Mouse (Mus musculus) adrenal gland (tissue): Measurements from ENCODE around the gene Rnf216.

Experiments
- intact Hi-C: fragments of 180-260 bp; cut with DNase I; formaldehyde crosslinking; loops from one replicate; pipeline ENCODE4 v1.15.1; 2025

The Rnf216 gene

DNA sequence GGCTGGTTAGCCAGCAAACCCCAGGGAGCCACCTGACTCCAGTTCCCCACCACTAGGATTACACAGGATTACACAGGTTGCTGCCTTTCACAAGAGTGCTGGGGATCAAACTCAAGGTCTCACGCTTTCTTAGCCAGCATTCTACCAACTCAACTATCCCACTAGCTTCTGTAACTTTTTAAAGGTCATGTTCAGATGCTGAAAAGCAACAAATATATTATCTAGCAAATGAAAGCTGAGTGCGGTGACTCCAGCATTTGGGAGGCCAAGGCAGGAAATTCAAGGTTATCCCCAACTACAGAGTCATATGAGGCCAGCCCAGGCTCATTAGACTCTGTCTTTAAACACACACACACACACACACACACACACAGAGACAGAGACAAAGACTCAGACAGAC is 9.6 kb downstream of the Rnf216 start:
- intact Hi-C loops: no loop called here

DNA sequence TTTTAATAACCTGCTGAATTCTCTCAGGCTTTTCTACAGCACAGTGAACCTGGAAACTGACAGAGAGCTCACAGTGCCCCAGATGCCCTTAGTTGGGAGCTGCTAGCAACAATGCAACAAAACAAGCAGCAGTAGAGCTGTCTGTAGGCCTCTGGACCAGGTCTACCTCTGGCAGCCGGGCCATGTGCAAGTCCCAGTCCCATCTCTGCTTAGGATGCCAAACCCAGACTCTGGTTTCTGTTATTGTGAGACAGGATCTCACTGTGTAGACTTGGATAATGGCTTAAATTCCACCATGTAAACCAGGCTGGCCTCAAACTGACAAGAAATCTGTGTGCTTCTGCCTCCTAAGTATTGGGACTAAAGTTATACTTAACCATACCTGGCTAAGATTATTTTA is 11.2 kb downstream of the Rnf216 start:
- intact Hi-C loops: no loop called here

DNA sequence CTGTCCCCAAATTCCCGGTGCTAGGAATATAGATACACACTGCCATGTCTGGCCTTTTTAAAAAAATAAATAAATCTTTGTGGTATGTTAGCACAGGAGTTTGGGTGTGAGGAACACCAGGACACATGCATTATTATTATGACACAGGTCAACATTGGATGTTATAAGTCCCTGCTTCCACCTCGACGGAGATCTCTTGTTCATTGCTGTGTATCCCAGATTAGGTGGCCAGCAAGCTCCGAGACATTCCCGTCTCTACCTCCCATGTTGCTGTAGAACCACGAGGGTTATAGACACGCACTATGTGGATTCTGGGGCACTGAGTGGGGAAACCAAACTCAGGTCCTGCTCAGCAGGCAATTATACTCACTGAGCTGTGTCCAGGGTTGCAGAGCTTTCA is 17.5 kb downstream of the Rnf216 start:
- intact Hi-C loops: no loop called here

DNA sequence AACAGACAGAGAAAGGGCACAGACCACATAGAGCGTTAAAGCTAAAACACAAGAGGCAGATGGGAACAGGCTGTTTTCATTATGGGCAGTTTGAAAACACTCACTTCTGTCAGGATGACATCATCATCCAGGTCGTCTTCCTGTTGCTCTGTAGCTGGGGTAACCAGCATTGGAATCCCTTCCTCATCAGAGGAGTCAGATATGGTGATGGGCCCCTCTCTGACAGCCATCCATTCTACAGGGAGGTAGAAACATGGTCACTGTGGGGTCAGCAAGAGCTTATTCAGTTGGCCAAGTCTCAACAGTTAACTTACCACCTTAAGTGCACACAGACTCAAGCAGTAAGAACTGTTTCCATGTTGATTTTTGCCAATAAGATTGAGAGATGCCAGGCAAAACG is 19.9 kb downstream of the Rnf216 start:
- intact Hi-C loops: no loop called here

DNA sequence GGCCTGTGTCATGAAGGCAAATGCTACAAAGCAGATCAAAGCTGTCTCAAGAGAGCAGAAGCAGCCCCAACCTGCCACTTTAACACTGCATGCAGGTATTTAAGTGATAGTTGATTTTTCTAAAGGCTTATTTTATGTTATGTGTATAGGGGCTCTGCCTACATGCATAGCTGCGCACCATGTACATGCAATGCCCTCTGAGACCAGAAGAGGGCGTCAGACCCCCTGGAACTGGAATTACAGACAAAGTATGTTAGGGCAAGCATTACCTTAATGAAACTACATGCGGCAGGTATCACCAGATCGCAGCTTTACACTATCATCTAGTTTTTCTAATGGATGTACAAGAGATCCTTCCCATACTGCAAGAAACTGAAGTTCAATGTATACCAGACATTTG is 27.9 kb downstream of the Rnf216 start:
- intact Hi-C loops: no loop called here

DNA sequence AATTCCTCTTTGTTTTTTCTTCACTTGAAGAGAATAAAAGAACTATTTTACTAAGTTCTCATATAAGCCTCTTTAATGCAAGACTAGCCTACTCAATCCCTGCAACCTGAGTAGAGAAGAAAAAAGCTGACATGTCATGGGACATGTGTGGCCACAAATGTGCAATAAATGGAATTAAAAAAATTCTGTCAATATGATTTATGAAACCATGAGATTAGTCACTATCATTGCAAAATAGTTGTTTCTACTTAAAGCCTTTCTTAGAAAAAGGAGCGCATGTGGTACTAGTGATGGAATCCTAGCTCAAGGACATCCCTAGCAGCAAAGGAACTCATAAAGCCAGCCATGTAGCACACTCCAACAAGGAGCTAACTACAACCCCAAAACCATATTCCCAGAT is 33.0 kb downstream of the Rnf216 start:
- intact Hi-C loops: loop anchor here (2.0 kb wide), 1 partner anchor 33 kb away; the partner anchor contains the start of gene Rnf216

DNA sequence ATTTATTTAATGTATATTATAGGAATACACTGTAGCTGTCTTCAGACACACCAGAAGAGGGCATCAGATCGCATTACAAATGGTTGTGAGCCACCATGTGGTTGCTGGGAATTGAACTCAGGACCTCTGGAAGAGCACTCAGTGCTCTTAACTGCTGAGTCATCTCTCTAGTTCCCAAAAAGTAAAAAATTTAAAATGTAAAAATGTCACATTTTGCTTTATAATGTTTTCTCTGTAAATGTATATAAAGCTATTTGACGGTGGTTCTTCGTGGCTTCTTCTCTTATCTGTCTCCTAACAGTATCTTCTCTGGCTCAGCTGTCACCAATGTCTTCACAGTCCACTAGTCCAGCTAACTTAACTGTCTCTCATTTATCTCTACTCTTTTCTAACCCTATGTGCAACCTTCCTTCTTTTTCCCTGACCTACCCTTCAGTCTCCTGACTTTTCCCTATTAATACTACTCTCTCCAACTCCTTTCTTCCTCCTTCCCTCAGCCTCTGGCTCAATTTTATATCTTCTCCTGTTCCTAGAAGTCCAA is 36.1 kb downstream of the Rnf216 start:
- intact Hi-C loops: no loop called here

DNA sequence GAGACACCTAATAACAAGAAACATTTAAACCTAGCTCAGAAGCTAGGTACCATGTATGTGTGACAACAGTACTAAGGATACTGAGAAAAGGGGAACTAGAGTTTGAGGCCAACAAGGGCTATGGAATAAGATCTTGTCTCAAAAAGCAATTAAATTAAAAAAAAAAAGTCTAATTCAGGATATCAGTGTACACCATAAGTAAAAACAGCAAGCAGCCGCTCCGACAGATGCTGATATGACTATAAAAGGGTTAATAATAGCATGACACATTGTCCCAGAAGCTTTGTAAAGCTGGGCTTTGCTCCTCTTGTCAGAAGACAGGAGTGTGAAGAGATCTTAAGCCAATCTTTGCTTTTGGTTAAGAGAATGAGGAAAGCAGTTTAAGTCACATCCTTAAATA is 36.8 kb downstream of the Rnf216 start:
- intact Hi-C loops: no loop called here

DNA sequence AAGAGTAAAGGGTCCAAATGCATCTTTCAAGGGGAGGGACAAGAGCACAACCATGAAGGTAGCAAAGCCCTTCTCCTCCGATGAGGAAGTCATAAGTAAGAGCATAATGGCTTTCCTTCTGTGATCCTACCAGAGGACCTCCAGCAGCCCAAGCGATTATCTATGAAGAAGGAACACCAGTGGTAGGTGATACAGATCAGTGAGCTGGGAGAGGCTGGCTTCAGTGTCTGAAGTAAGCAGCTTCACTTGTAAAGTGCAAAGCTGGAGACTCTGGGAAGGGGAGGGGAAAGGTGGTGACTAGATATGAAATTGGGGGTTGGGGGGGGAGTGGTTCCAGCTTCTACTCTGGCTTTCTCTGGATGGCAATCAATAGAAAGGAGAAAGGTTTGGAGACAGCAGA is 43.7 kb downstream of the Rnf216 start:
- intact Hi-C loops: loop anchor here (5.0 kb wide), 2 partner anchors 37 to 192 kb away; no protein-coding TSS in a partner anchor

DNA sequence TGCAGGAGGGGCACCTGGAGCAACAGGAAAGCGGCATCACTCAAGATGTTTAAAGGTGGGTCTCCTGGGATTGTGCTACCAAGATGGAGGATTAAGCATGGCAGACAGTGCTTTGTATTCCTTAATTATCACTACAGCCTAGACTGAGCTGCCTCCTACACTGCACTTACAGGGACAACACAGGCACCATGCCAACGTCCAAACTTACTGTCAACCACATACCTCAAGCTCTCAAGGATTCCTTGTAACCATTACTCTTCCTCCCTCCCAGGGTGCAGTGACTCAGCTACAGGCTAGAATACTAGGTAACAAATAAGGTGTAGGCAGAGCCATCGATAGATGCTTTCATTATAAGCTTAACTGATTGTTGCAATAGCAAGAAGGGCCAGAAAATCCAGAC is 44.4 kb downstream of the Rnf216 start:
- intact Hi-C loops: loop anchor here (5.0 kb wide), 2 partner anchors 36 to 191 kb away; no protein-coding TSS in a partner anchor

DNA sequence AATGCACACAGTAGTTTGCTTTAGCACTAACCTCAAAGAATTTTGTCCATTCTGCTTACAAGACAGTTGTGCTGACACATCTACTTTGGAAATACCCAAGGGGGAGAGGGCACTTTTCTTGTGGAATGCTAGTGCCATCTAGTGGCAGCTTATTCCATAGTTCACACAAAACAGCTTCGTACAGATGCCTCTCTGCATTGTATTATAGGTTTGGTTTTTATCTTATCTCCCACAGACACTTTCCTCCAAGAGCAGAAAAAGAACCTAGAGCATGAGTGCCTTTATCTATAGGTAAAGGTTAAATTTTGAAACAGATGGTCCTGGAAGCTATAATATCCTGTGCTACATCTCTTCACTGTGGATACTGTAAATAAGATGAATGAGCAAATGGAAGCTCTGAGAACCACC is 46.2 kb downstream of the Rnf216 start:
- intact Hi-C loops: loop anchor here (2.0 to 5.0 kb wide), 3 partner anchors 34 to 189 kb away; no protein-coding TSS in a partner anchor

DNA sequence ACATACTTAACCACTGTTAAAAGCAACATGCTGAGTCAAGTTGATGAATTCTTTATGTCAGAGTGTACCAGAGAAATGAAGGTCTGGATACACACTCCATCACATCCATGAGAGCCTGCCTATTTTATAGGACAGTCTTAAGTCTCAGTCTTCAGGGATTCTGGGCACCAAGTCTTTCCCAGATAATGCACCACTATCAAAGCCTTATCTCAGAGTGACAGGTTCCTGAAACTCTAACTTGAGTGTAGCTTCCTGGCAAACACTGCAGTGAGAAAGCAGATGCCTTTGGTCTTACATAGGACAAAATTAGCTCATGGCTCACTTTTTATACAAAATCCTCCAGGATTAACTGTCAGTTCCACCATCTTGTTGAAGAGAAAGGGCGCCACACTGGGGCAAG is 46.7 kb downstream of the Rnf216 start:
- intact Hi-C loops: loop anchor here (2.0 to 5.0 kb wide), 3 partner anchors 34 to 189 kb away; no protein-coding TSS in a partner anchor

DNA sequence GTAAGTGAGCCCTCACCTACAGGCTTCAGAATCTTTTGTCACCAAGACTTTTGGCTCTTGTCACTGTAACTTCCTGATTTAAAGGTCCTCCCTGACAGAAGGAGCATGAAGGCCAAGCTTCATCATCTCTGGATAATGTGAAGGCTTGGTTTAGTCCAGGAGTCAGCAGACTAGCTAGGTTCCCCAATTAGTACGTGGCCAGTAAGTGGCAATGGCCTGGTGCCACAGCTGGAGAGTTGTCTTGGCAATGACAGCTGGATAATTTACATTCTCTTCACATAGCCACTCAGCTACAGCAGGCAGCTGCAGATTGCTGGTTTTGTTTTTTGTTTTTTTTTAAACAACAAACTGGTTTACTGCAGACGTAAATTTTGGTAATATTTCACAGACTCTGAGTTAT is 47.6 kb downstream of the Rnf216 start:
- intact Hi-C loops: loop anchor here (5.0 kb wide), 2 partner anchors 33 to 188 kb away; no protein-coding TSS in a partner anchor

DNA sequence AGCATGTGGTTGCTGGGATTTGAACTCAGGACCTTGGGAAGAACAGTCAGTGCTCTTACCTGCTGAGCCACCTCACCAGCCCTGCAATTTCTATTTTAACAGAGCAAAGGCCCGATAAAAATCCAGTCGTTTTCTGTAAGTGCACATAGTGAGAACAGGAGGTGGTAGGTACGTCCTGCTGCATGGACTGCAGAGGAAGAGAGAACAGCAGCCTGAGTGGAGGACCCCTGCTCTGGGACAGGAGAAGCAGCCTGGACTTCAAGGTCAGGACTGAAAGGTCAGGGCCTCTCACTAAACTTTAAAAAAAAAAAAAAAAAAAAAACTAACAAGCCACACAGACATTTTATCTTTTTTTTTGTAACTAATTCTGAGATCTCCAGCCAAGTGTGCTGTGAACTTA is 50.5 kb downstream of the Rnf216 start:
- intact Hi-C loops: no loop called here

DNA sequence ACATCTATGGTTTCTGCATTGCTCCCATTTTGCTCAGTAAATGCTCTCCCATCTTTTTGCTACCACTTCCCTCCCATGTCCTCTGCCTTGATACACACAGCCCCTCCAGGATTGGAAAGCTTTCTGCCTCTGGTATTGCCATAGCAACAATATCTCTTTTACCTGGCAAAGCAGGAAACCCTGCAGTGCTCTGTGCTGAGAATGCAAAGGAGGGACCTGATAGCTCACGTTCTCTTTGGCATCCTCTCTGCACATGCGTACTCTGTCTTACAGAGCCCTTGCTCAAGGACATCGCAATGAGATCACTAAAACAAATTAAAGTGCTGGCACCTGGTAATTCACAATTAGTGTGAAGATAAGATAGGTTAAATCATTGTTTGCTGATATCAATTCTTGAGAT is 51.3 kb downstream of the Rnf216 start:
- intact Hi-C loops: no loop called here

DNA sequence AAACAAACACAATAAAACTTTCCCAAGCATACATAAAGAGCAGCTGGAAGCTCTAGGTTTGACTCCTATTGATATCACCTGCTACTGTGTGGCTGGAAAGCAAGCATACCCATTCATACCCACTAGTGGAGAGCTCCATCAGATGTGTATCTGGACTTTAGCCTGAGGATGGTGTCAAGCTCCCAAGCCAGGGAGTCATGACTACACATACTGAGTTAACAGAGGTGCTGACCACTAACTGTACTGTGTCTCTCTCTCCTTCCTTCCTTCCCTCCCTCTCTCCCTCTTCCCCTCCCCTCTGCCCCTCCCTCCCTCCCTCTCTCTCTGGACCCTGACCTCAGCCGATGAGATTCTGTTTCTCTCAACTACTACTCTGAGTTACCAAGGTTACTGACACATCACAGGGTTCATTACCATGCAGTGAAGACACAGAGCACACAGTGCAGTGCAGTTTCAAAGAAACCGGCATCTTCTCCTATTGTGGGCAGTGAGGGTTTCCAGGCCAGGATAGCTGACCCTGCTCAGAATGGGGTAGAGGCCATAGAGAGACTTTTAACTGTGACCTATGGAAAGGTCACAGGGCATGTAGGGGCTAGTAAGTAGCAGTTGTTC is 51.9 kb downstream of the Rnf216 start:
- intact Hi-C loops: no loop called here

DNA sequence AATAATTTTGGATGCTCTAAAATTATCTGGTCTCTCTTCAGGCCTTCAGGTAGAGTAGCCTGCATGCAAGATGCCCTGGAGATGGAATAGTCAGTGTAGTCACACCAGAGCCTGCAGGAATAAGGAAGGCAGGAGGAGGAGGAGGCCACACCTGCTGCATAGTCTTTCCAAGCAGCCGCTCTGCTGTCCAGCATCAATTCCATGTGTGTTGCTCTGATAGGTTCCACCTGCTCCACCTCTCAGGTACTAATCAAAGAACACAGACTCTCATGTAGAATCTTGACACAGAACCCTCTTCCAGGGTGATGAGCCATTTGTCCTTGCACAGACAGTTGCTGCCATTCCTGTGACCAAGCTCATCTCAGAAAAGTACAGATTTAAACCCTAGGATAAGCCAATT is 52.8 kb downstream of the Rnf216 start:
- intact Hi-C loops: no loop called here

DNA sequence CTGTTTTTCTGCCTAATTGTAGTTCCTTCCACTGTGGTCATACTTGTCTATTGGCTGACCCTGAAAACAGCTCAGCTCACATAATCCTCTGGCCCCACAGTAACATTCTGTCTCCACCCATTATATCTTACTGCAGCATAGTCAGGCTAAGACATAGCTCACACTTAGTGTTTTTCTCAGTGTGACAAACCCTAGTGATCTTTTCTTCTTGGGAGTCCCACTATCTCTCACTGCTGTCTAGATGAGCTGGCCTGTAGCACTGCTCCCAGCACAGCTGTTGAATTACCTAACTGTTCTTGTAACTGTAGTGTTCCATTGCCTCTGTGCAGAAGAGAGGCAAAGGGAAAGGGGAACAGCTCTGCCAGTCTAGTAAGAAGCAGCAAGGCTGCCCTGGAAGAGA is 53.6 kb downstream of the Rnf216 start:
- intact Hi-C loops: no loop called here

DNA sequence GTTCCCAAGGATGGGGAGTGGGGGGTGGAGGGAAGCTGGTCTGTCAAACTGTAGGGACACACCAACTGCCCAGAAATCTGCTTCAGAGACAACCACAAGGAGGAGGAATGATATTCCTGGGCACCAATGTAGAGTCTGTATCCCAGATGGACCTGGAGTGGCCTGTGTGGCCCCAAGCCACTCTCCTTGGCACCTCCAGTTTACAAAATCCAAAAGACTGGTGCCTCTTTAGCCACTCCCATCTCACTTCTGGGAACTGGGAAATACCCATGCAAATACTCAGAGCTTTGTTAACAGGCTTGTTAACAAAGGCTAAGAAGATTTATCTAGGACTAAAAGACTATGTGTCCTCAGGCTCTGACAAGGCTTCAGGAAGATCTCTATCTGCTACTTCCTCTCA is 54.1 kb downstream of the Rnf216 start:
- intact Hi-C loops: no loop called here

DNA sequence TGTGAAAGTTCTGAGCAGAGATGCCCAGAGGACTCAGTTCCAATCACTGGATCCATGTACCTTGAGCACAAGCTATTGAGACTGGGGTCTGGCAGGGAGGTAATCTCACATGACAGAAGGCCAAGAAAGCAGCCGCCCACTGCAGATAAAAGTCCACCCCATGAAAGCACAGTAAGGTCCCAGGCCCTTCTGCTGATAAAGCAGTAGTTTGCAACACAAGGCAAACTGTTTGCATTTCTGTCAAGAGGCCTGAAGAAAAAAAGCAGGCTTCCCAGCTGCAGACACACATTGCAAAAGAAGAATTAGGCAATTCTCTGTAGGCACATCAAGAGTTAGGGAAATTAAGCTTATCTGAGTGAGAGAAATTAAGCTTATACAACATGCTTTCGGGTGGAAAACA is 54.6 kb downstream of the Rnf216 start:
- intact Hi-C loops: no loop called here

DNA sequence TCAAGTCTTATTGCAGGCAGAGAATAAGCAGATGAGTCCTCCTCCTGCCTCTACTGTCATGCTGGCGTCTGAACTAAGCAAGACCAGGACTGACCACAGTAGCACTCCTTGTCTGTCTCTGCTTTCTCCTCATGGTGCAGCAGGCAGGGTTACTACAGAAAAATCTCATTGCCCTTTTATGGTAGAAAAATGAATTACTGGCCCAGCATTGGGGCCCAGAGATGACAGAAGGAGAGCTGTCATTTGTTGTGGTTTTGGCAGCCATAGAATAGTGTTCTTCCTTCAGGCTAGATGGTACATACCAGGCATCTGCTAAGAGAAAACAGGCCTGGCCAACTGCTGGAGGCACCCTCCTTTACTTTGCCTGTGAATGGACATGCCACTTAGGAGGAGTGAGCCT is 55.0 kb downstream of the Rnf216 start:
- intact Hi-C loops: no loop called here

DNA sequence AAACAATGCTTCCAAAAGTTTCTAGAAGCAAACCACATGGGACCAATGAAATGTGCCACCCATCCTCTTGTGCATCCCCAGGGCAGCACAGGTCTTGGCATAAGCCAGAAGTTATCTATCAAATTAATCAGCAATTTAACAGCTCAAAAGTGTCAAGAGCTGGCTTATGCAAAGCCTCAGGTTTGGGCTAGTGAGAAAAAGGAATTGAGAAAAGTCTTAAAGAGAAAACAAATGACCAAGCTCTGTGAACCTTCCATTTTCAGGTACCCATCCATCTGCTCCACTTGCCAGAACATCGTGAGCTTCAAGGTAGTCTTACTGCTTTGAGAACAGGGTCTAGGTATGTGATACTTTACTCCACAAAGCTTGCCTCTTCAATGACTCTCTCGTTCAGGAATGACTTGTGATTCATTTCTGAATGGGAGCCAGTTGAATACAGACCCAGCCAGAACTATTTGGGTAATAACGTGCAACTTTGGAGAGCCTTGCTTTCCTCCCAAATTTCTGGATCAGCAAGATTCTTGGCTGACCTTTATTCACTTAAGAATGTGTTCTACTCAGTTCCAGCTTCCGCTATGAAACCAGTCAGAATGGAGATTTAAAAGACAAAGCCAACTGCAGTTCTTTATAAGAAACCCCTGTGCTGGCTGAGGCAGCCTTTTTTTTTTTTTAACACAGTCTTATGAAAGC is 56.5 kb downstream of the Rnf216 start:
- intact Hi-C loops: no loop called here
